Mouse (Mus musculus): ENCODE measurements around the gene Smpdl3a.

Gene Smpdl3a

GRCm38 (mm10) chr10:57819209-57819608 is 25.1 kb downstream of the Smpdl3a start:
- DNase-seq (ENCODE audit: low spot score): no peak

GRCm38 (mm10) chr10:57822473-57822872 is 28.3 kb downstream of the Smpdl3a start:
- no peak for DNase-seq (ENCODE audit: low spot score)

GRCm38 (mm10) chr10:57828649-57829048 is 34.5 kb downstream of the Smpdl3a start:
- DNase-seq (ENCODE audit: low spot score): no peak

DNA sequence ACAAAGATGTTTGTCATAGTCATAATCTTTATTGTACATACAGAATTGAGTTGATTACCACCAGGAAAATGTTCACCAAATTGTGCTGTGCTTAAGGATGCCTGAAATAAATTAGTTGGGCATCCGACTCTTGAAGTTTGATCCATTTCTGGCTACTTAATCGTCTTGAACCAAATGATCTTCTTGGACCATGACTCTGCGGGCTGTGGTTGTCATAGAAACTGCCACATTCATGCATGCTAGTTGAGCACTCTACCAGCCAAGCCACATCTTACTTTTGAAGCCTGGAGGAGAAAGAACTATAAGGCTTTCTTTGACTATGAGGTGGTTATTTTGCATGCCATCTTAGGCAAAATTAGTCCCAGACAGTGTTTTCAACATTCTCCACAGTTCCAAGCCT is 35.5 kb downstream of the Smpdl3a start:
- no peak for DNase-seq (ENCODE audit: low spot score)

DNA sequence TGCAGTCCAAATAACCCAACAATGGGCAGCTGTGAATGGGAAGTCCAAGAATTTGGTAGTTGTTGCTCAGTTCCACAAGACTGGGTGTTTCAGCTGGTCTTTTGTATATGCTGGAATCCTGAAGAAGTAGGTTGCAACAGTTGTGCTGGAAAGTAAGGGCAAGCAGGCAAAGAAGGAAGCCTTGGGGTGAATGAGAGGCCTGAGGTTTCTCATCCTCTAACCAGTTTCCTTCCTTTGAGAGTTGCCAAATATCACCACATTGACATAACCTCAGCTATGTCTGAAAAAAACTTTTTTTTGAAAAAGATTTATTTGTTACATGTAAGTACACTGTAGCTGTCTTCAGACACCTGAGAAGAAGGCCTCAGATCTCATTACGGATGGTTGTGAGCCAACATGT is 41.0 kb downstream of the Smpdl3a start:
- no peak for DNase-seq (ENCODE audit: low spot score)

GRCm38 (mm10) chr10:57835982-57836381 is 41.8 kb downstream of the Smpdl3a start:
- no peak for DNase-seq (ENCODE audit: low spot score)

GRCm38 (mm10) chr10:57841638-57842509 is 47.7 kb downstream of the Smpdl3a start:
- peak; percentile 12 for DNase-seq (ENCODE audit: low spot score)

- no peak for DNase-seq (ENCODE audit: low spot score)
These were observed 54.0 kb downstream of the Smpdl3a start for GRCm38 (mm10) chr10:57847916-57848682.
